Mouse (Mus musculus) erythroblast, embryonic 14.5 days (primary cell): ENCODE data around the gene Agbl1.

Experiments
- GATA1 ChIP-seq: IDR thresholded peaks from 2 replicates; pipeline ENCODE4 v1.6.1; 2012; ENCODE audit warnings: low read length, inconsistent platforms, mixed read lengths
- TAL1 ChIP-seq: IDR thresholded peaks from 3 replicates; pipeline ENCODE4 v1.6.1; 2012; ENCODE audit warnings: low read length, inconsistent platforms, mixed read lengths

DNA sequence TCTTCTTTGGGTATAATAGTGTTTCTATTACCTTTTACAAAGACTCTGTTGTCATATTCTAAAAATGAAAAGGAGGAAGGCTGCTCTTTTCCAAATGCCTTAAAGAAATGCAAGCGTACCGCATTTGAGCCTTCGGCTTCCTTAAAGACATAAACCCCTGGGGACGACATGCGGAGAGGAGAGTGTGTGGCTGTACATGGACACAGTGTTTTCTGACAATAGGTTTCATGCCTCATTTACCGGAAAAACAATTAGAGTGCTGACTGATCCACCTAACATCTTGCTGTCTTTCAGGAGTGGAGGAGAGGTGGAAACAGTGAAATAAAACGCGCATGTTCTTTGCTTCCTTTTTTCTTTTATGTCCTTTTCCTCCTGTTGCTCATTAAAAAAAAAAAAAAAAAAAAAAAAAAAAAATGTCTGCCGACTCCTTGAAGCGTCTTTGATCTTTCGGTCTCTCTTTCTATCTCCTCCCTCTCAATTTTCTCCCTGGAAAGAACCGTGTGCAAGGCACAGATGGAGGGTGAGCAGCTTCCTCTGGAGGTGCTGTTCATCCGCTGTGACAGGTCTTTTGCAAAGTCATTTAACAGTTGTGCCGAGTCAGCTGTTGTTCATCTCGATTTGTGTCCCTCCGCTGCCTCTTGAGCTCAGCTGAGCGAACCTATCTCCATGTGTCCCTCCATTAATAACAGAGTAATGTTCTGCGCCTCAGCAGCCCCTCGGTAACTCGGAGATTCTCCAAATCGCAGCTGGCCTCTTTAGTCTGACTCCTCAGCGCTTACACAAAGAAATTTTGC lies 659.9 kb downstream of the Agbl1 start:
- no peak for TF ChIP-seq GATA1
- TF ChIP-seq TAL1, result no peak
